Mouse (Mus musculus): ENCODE measurements at regions not wholly inside any gene's neighbourhood (a gene's known extent, or its start where the extent isn't known, plus 50 kb on each side); places are given as distances from the start of the nearest gene placed in this dataset.

- TF ChIP-seq POLR2AphosphoS5 (IDR thresholded peaks at IDR 0.05; ENCODE audit: insufficient replicate concordance, low read depth, low read length), result no peak
- TF ChIP-seq GATA1 (IDR thresholded peaks at IDR 0.05; ENCODE audit: borderline replicate concordance, low read length), result no peak
- TF ChIP-seq TAL1 (conservative IDR thresholded peaks at IDR 0.05; ENCODE audit: low read depth, low read length), result no peak
- TF ChIP-seq GATA2 (IDR thresholded peaks at IDR 0.05; ENCODE audit: borderline replicate concordance, low read depth, low read length), result no peak
- TF ChIP-seq CTCF (IDR thresholded peaks at IDR 0.05; ENCODE audit: low read depth, low read length), result no peak
- DNase-seq (ENCODE audit: low spot score), result no peak
- no peaks in the 10 kb centered on the region for H3K36me3 ChIP-seq (replicated peaks)
- H3K9me3 ChIP-seq (replicated peaks), result peaks cover 43% of the 10 kb centered on the region
- H3K27me3 ChIP-seq (ENCODE audit: insufficient read depth, low read length), result no peaks in the 10 kb centered on the region
- H3K4me3 ChIP-seq (ENCODE audit: low read depth, low read length), result no peak overlapping the region
- ATAC-seq (ENCODE audit: extremely low read depth, insufficient number of reproducible peaks, low FRiP score, poor library complexity, severe bottlenecking), result no peak
- no peaks in the 10 kb centered on the region for H3K4me1 ChIP-seq (ENCODE audit: insufficient read depth, low read depth, low read length)
Observed at GRCm38 (mm10) chr12:113364023-113364422, 125.3 kb upstream of the Adam6b start.

GRCm38 (mm10) chr12:113364437-113364836 is 124.9 kb upstream of the Adam6b start:
- no peak overlapping the region for H3K4me3 ChIP-seq (ENCODE audit: low read depth, low read length)

GRCm38 (mm10) chr12:113365783-113366182 is 123.5 kb upstream of the Adam6b start:
- Histone ChIP-seq H3K27me3 (ENCODE audit: insufficient read depth, low read length) (no peaks in the 10 kb centered on the region), H3K9me3 (replicated peaks) (peaks cover 39% of the 10 kb centered on the region), H3K36me3 (replicated peaks) (no peaks in the 10 kb centered on the region), H3K4me1 (ENCODE audit: insufficient read depth, low read depth, low read length) (no peaks in the 10 kb centered on the region), H3K4me3 (ENCODE audit: low read depth, low read length) (no peak overlapping the region)
- DNase-seq (ENCODE audit: low spot score) (no peak), ATAC-seq (ENCODE audit: extremely low read depth, insufficient number of reproducible peaks, low FRiP score, poor library complexity, severe bottlenecking) (no peak)
- TF ChIP-seq GATA1 (IDR thresholded peaks at IDR 0.05; ENCODE audit: borderline replicate concordance, low read length), result no peak
- TF ChIP-seq GATA2 (IDR thresholded peaks at IDR 0.05; ENCODE audit: borderline replicate concordance, low read depth, low read length), result no peak
- TF ChIP-seq TAL1 (conservative IDR thresholded peaks at IDR 0.05; ENCODE audit: low read depth, low read length), result no peak
- no peak for TF ChIP-seq CTCF (IDR thresholded peaks at IDR 0.05; ENCODE audit: low read depth, low read length)
- TF ChIP-seq POLR2AphosphoS5 (IDR thresholded peaks at IDR 0.05; ENCODE audit: insufficient replicate concordance, low read depth, low read length), result no peak

More at GRCm38 (mm10) chr12:113364437-113364836, 124.9 kb upstream of the Adam6b start:
- DNase-seq (ENCODE audit: low spot score), result no peak
- Histone ChIP-seq H3K4me1 (ENCODE audit: insufficient read depth, low read depth, low read length) (no peaks in the 10 kb centered on the region), H3K9me3 (replicated peaks) (peaks cover 44% of the 10 kb centered on the region), H3K27me3 (ENCODE audit: insufficient read depth, low read length) (no peaks in the 10 kb centered on the region), H3K36me3 (replicated peaks) (no peaks in the 10 kb centered on the region)
- TF ChIP-seq CTCF (IDR thresholded peaks at IDR 0.05; ENCODE audit: low read depth, low read length) (no peak), TAL1 (conservative IDR thresholded peaks at IDR 0.05; ENCODE audit: low read depth, low read length) (no peak), GATA1 (IDR thresholded peaks at IDR 0.05; ENCODE audit: borderline replicate concordance, low read length) (no peak), GATA2 (IDR thresholded peaks at IDR 0.05; ENCODE audit: borderline replicate concordance, low read depth, low read length) (no peak), POLR2AphosphoS5 (IDR thresholded peaks at IDR 0.05; ENCODE audit: insufficient replicate concordance, low read depth, low read length) (no peak)
- no peak for ATAC-seq (ENCODE audit: extremely low read depth, insufficient number of reproducible peaks, low FRiP score, poor library complexity, severe bottlenecking)

- Histone ChIP-seq H3K4me3 (ENCODE audit: low read depth, low read length) (no peak overlapping the region), H3K9me3 (replicated peaks) (peaks cover 36% of the 10 kb centered on the region), H3K36me3 (replicated peaks) (no peaks in the 10 kb centered on the region), H3K4me1 (ENCODE audit: insufficient read depth, low read depth, low read length) (no peaks in the 10 kb centered on the region), H3K27me3 (ENCODE audit: insufficient read depth, low read length) (no peaks in the 10 kb centered on the region)
- DNase-seq (ENCODE audit: low spot score) (no peak), ATAC-seq (ENCODE audit: extremely low read depth, insufficient number of reproducible peaks, low FRiP score, poor library complexity, severe bottlenecking) (no peak)
- TF ChIP-seq CTCF (IDR thresholded peaks at IDR 0.05; ENCODE audit: low read depth, low read length), result no peak
- no peak for TF ChIP-seq GATA2 (IDR thresholded peaks at IDR 0.05; ENCODE audit: borderline replicate concordance, low read depth, low read length)
- TF ChIP-seq GATA1 (IDR thresholded peaks at IDR 0.05; ENCODE audit: borderline replicate concordance, low read length), result no peak
- no peak for TF ChIP-seq TAL1 (conservative IDR thresholded peaks at IDR 0.05; ENCODE audit: low read depth, low read length)
- no peak for TF ChIP-seq POLR2AphosphoS5 (IDR thresholded peaks at IDR 0.05; ENCODE audit: insufficient replicate concordance, low read depth, low read length)
Observed at GRCm38 (mm10) chr12:113366394-113366793, 122.9 kb upstream of the Adam6b start.

GRCm38 (mm10) chr12:113401578-113402113 is 87.7 kb upstream of the Adam6b start:
- H3K4me1 ChIP-seq (ENCODE audit: insufficient read depth, low read depth, low read length), result no peaks in the 10 kb centered on the region
- no peaks in the 10 kb centered on the region for H3K36me3 ChIP-seq (replicated peaks)
- TF ChIP-seq POLR2AphosphoS5 (IDR thresholded peaks at IDR 0.05; ENCODE audit: insufficient replicate concordance, low read depth, low read length) (no peak), TAL1 (conservative IDR thresholded peaks at IDR 0.05; ENCODE audit: low read depth, low read length) (no peak), GATA1 (IDR thresholded peaks at IDR 0.05; ENCODE audit: borderline replicate concordance, low read length) (no peak), GATA2 (IDR thresholded peaks at IDR 0.05; ENCODE audit: borderline replicate concordance, low read depth, low read length) (no peak), CTCF (IDR thresholded peaks at IDR 0.05; ENCODE audit: low read depth, low read length) (no peak)
- no peak for ATAC-seq (ENCODE audit: extremely low read depth, insufficient number of reproducible peaks, low FRiP score, poor library complexity, severe bottlenecking)
- H3K9me3 ChIP-seq (replicated peaks), result peaks cover 15% of the 10 kb centered on the region
- no peak for DNase-seq (ENCODE audit: low spot score)
- H3K27me3 ChIP-seq (ENCODE audit: insufficient read depth, low read length), result no peaks in the 10 kb centered on the region
- H3K4me3 ChIP-seq (ENCODE audit: low read depth, low read length), result no peak overlapping the region

- ATAC-seq (ENCODE audit: extremely low read depth, insufficient number of reproducible peaks, low FRiP score, poor library complexity, severe bottlenecking), result no peak
- H3K4me1 ChIP-seq (ENCODE audit: insufficient read depth, low read depth, low read length), result no peaks in the 10 kb centered on the region
- H3K27me3 ChIP-seq (ENCODE audit: insufficient read depth, low read length), result no peaks in the 10 kb centered on the region
- no peaks in the 10 kb centered on the region for H3K36me3 ChIP-seq (replicated peaks)
- no peak overlapping the region for H3K4me3 ChIP-seq (ENCODE audit: low read depth, low read length)
- TF ChIP-seq TAL1 (conservative IDR thresholded peaks at IDR 0.05; ENCODE audit: low read depth, low read length) (no peak), GATA2 (IDR thresholded peaks at IDR 0.05; ENCODE audit: borderline replicate concordance, low read depth, low read length) (no peak), GATA1 (IDR thresholded peaks at IDR 0.05; ENCODE audit: borderline replicate concordance, low read length) (no peak), POLR2AphosphoS5 (IDR thresholded peaks at IDR 0.05; ENCODE audit: insufficient replicate concordance, low read depth, low read length) (no peak)
- H3K9me3 ChIP-seq (replicated peaks), result peaks cover 14% of the 10 kb centered on the region
- DNase-seq (ENCODE audit: low spot score), result no peak
Observed at GRCm38 (mm10) chr12:113402823-113403222, 86.5 kb upstream of the Adam6b start.

All from G1E (cell line).